Mouse (Mus musculus) kidney, postnatal 14 days (tissue): ENCODE results near the gene Lrrc10b.

Source experiments
- DNase-seq: peaks from one replicate; pipeline ENCODE4 v3.0.0; 2022; ENCODE audit warnings: mixed read lengths

Gene Lrrc10b

DNA sequence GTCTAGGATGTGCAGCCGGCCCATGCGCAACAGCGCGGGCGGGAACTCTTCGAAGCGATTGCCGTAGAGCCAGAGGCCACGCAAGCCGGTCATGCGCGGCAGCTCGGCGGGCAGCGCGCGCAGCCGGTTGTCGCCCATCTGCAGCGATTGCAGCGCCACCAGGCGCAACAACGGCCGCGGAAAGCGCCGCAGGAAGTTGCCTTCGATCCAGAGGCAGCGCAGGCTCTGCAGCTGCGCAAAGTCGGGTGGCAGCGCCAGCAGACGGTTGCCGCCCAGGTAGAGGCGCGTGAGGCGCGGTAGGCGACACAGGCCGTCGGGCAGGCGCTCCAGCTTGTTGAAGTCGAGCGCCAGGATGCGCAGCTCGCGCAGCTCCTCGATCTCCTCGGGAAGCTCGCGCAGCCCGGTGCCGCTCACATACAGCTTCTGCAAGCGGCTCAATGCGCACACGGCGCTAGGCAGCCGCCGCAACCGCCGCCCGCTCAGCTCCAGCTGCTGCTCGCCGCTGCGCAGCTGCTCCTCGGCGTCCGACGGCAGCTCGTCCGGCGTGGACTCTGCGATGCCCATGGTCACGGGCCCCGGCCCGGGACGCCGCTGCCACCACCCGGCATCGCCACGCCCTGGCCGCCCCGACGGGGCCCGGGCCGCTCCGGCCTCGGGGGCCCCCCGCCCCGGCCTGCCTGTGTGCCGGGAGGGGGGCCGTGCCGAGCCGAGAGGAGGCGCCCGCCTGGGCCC is at the start of gene Lrrc10b:
Gene Lrrc10b (minus strand): TSS at position 722 of the 732 bp plus-strand sequence.
- DNase-seq = peak; percentile 71

DNA sequence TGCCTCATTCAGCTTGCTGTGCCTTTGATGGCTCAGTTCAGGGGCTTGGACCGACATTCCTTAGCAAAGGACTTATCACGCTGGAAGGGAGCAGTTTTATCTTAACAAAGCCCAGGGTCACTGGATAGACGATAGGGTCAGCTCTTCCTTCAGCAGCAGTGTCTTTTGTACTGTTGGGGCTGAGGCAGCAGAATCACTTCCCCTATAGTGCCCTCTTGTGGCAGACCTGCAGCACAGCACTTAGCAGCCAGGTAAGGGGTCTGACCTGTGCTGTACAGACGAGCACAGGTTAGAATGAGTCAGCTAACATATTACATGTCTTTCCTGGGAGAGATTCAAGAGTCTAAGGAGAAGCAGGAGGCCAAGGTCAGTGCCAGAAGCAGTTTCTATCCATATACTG is 45.3 kb upstream of the Lrrc10b start:
- peak; percentile 18 for DNase-seq

DNA sequence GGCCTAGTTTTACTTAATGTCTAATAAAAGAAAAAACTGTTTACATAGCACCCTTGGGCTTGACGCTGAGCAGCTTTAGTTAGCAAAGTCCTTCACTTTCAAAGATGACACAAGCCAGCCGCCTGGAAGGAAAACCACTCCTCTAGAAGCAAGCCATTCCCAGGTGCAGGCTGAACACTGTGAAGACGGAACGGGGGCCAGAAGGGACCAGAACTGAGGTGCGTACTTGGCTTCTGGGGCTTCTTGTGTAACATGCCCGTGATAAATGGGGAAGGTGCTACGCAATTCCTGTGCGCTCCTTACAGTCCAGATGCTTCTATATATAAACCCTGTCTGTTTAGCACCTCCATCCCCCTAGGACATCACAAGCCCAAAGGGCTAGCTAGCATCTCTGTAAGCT is 43.3 kb upstream of the Lrrc10b start:
- no peak for DNase-seq

DNA sequence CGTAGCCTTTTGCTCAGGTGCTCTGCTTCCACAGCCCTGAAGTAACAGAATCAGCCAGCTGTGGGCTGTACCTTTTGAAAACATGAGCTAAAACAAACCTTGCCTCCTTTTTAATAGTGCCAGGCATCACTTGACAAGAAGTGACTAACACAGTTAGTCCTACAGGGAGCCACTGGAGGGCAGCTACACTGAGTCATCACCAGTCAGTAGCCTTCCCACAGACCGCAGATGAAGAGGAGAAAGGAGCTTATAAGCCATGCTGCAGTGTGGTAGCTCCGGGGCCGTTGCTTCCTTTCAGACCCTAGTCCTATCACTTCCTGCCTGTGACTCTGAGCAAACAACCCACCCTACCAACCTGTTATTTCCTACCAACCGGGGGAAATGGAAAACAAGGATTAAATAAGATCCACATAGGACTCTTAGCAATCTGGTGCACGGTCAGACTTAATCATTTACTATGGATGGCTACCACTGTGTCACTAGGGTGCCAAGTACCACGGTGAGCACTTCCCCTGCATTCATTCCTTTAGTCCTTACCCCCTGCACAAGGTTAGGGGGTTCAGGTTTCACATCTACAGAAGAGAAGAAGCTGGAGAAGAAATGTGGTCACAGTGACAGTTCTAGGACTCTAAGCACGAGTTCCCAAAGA is 40.4 kb upstream of the Lrrc10b start:
- DNase-seq = no peak

DNA sequence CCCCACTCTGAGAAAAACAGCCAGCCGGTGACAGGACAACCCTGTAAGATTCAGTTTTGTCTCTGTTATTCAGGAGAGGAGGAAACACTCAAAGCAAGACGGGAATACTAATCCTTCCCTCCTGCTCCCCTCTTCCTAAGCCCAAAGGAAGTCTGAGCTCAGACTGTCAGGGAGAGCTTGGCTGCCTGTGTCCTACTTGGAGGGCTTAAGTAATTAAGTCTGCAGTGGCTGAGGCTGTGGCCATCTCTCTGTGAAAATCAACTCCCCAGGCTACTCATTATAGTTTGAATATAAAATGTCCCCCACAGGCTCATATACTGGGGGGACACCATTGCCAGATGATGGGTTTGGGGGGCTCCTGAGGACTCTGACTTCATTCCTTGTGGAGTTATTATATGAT is 39.7 kb upstream of the Lrrc10b start:
- DNase-seq = no peak

DNA sequence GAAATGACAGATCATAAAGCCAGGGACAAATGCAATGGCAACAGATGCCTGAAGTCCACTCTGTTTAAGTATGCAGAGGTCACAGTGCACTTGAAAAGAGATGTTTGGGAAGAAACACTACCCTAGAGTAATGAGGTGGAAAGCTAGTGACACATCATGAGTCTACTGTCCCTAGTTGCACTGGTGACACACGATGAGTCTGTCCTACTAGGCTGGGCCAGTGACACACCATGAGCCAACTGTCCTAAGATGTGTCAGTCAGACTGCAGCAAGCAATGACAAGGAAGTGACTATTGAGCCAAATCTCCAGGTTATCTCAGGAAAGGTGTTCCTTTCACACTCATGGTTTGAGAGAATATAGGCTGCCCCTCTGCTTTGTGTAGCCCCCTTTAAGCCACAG is 38.4 kb upstream of the Lrrc10b start:
- DNase-seq = no peak

DNA sequence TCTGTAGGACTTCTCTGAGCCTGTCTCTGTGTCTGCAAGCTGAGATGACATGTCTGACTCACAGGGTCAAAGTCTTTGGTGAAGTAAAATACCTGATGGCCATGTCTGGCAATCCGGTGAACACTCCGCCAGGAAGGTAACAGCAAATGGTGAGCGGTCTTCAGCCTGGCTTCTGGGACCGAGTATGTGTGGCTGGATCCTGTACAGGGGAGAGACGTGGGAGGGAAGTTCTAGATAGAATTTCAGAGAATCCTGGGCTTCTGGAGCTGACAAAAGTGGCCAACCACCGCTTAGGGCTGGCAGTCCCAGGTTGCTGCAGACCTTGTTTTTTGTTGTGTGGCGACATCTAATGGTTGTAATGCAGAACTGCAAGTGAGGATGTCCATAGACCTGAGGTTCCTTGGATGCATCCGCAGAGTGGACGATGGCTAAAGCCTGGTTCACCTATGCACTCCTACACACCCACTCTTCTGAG is 29.0 kb upstream of the Lrrc10b start:
- DNase-seq = peak; percentile 73

DNA sequence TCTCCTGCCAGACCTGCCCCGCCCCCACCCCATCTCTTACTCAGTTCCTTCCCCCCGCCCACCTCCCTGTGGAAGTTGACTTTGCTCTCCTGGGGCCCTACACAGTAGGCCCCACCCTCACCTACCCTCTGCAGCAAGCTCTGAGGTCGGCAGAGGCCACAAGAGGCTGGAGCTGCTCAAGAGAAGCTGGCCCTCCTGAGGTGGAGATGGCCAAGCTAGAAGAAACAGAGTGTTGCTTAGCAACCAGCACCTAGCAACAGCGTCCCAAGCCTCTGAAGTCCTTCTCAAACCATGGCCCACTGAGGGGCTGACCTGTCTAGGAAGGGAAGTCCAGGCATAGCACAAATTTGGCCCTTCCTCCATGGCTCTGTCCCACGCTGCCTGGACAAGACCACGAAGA is 25.4 kb upstream of the Lrrc10b start, which contains the start of gene Ppp1r32:
Gene Ppp1r32 (minus strand): TSS at position 226 of the 400 bp plus-strand sequence.
- no peak for DNase-seq

DNA sequence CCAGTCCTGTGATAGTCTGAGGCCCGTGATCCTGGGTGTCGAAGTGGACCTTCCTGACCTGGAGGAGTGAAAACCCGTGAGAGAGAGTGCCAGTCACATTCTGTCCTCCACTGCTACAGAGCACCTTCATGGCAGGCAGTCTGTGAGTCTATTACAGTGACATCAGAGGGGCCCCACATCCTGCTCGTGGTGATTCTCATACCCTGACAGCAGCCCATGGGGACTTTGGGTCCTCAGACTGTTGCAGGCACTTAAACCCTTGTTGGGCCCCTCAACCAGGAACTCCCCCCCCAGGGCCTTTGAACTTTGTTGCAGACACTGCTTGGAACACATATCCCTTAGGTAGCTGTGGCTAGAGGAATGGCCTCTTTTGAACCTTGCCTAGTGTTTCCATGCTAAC is 22.3 kb upstream of the Lrrc10b start:
- DNase-seq = no peak

DNA sequence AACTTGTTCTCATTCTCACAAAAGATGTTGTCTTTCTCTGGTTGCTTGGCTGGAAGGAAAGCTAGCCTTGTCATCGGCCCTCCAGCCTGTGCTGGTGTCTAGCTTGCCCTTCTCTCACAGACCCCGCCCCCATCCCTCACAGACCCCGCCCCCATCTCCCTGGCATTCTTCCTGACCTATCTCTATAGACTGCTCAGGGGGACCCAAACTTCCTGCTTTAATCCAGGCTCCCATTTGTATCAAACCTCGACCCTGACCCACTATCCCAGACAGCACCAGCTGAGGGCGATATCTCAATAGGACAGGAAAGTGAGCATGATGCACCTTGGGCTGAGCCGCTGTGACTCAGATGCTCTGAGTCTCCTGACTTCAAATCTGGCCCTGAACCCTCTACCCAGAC is 16.5 kb upstream of the Lrrc10b start:
- no peak for DNase-seq

DNA sequence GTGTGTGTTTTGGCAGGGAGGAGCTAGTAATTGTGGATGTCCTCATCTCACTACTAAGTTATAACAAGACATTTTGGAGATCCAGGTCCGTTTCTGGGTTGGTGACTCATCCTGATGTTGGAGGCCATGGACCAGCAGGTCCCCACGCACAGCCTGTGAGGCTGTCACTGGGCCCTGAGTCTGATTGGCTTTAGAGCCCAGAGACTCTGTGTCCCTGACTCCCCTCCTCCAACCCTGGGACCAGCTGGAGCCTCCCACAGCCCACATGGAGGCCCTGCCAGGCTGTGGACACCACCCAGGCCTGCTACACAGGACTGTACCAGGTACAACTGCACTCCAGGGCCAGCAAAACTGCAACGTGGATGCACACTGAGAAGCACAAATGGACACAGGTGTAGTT is 15.7 kb upstream of the Lrrc10b start:
- no peak for DNase-seq

DNA sequence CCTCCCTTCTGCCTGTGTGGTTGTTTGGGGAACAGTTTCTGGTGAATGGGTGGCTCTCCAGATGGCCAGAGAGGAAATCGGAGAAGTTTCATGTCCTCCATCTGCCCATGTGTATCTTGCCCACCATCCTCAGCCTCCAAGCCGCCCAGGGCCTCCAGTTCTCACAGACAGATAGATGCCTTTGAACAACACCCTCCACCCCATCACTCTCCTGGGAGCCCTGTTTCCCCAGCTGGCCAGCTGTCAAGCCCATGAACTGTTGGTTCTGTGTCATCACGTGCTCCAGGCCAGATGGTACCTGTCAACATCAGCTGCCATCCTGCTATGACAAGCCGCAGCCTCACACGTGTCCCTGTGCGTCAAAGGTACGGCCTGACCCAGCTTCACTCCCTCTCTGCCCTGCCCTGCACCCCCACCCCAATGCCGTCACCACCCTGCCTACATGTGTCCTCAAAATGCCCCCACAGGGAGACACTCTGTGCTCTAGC is 11.9 kb upstream of the Lrrc10b start:
- no peak for DNase-seq

DNA sequence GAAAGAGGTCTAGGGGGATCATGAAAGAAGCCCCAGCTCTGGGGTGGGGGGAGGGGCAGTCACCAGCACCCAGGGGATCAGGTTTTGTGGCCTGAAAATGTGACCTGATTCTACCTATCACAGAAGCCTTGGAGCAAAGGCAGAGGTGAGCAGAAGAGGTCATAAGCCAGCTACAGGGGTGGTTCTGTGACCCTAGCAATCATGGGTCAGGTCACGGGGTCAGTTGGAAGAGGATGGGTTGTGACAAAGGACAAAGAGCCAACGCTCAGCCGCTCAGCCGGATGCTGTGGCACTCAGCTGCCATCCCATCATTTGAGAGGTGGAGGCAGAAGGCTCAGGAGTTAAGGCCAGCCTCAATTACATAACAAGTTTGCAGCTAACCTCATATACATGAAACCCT is 7.2 kb upstream of the Lrrc10b start:
- DNase-seq = no peak

DNA sequence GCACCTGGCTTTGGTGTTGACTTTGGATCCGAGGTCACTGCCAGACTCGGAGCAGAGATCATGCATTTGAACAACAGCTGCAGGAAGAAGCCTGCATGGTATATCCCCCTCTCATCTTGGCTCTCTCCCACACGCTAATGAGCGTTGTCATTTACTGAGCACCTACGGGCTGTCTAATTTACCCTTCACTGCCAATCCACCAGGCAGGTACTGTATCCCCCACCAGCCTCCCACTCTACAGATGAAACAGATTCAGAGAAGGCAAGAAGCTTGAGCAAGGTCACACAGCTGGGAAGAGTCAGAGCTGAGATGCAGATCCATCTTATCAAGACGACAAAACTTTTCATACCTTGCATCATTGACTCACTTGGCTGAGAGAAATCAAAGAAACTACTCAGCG is 4.3 kb upstream of the Lrrc10b start:
- DNase-seq = no peak

DNA sequence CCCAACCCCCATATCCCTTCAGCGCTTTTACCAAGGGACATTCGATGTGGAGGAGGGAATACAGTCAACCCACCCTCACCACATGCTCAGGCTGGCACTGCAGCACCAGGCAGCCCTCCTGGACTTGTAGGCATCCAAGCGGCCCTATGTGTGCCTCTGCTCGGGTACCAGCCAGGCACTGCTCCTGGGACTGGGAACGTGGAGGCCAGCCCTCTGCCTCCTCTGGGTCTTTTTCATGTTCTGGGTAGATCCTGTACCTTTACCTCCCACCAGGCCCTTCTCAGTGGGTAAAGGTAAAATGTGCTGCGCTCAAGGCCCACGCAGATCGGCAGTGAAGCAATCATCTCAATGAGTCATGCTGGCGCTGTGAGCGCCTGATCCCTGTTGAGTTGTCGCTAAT is 2.6 kb upstream of the Lrrc10b start:
- no peak for DNase-seq

DNA sequence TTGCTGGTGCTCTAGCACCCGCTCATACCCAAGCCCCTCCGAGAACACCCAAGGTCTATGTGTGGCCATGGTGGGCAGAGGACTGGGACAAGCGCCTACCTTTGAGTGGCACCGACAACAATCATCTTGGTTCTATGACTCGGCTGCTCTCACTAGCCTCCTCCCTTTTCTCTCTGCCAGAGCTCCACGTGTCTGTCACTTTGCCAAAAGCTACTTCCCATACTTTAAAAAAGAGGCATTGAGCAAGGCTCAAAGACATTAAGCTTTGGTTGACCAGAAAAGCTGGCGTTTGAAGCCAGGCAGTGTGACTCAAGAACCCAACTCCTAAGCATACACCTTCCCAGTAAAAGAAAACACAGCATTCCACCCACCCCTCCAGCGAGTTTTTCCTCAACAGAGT is 823 bp upstream of the Lrrc10b start:
- peak; percentile 56 for DNase-seq

DNA sequence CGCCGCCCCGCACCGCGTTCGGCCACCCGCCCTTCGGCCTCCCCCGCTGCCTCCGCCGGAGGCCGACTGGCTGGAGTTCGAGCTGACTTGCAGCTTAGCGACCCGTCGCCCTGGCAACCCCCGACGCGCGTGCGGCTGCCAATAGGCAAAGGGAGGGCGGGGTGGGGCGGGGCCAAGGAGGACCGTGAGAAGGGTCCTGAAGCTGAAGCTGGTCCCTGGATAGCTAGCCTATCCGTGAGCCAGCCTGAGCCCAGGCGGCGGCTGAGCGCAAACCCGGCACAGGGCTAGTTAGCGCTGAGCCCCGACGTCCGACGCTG is 169 bp upstream of the Lrrc10b start:
- peak; percentile 84 for DNase-seq

DNA sequence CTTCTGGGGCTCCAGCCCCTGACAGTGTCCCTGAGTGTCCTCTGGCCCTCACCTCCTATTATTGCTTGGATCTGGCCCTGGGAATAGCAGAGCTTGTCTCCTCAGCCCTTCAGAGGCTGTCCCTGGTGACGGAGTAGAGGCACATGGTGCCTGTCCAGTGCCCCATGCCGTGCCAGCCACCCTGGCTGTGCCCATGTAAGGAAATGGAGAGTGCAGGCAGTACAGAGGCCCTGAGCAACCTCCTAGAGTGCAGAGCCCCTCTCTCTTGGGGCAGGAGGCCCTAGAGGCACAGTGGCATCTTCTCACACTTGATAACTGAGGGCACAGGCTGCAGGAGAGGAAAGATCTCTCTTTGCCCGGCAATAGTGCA is 1.9 kb downstream of the Lrrc10b start:
- DNase-seq = no peak

DNA sequence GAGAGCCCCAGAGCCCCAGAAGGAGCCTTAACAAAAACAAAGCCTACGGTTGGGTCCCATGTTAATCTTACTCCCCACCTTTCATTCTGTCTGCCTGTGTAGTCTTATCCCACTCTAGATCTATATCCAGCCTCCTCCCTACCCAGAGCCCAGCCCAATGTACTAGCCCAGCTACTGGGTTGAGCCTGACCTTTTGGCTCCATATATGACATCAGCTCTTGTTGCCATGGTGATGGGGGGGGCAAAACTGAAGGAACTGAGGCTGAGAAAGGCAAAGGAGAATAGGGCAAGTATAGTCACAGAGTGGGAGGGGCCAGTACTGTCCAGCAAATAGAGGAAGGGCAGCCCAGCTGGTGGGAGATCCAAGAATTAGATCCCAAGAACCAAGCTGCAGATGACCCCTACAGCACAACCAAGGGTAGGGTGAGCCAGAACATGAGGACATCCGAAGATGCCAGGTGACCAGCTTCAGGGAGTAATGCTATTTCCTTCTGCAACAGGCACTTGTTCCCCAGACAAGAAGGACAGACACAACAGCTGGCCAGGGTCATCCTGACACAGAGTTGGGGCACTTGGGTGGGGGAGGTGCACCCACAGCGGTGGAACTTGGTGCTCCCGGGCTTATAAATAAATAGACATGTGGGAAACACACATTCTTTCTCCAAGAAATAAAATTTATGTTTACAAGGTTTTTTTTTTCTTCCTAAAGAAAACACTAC is 2.4 kb downstream of the Lrrc10b start:
- DNase-seq = peak; percentile 16

DNA sequence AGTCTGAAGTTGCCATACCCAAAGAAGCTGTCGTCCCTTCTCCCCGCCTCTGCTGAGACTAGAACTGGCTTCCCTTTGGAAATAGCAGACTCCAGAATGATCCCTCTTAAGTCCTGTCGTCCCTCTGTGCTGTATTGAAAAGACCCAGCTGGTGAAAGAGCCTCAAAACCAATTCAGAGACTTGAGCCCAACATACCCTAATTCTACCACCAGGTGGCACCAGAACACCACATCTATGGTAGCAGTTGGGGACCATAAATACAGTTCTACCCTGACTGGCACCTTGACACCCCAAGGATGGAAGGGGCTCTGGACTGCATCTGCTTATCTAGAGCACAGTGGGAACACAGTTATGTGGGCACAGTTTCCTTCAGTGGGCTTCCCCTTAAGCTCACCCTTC is 7.6 kb downstream of the Lrrc10b start:
- DNase-seq = peak; percentile 82

DNA sequence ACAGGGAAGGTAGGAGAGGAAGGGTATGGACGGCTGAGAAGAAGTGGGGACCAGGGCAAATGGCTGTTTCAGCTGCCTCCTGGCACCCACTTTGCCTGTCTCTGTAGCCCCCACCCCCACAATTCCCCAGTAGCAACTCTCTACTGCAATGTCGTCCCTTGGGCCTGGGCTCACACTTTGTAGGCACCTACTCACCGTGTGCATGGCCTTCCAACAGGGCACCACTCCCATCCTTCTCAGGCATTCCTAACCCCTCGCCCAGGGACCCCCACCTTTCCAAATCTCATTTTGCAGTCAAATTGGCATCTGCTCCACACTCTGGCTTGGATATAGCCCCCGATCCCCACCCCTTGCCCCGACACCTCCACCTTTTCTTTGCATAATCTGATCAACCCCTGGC is 8.1 kb downstream of the Lrrc10b start:
- no peak for DNase-seq

DNA sequence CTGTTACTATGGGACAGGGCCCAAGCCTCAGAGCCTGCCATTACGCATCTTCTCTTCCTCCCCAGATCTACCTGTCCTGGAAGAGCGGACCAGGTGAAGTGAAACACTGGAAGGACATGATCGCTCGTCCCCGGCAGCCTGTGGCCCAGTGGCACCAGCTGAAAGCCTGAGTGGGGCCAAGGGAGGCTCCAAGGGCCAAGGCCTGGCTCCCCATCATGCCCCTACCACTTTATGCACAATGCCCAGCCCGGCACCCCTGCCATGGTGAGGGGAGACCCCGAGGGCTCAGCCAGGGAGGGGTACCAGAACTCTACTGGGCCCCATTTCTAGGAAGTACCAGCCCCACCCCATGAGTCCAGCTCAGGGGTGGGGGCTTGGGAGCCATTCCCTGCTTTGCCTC is 9.0 kb downstream of the Lrrc10b start:
- no peak for DNase-seq

DNA sequence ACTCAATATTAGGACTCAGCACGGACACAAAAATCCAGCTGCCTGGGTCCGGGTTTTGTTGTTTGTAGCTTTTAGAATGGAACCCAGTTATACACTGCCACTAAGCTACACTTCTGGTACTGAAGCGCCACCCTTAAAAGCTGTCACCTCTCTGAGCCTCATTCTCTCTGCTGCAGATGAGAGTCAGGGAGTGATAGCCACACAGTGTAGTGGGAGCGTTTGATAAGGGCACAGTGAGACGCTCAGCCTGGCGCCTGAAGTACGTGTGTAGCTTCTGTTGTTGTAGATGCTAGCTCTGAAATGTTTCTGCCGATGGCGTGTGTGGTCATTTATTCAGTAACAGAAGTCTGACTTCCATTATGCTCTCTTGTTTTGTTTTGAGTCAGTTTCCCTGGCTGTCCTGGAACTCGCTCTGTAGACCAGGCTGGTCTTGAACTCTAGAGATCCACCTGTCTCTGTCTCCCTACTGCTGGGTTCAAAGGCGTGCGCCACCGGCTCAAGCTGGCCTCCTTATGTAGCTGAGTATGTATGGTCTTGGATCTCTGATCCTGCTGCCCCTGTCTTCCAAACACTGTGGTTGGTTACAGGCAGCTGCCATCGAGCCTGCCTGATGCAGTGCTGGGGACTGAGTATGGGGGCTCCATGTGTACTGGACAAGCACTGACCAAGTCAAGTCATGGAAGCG is 12.4 kb downstream of the Lrrc10b start:
- DNase-seq = no peak
